In the genomic region with DNA sequence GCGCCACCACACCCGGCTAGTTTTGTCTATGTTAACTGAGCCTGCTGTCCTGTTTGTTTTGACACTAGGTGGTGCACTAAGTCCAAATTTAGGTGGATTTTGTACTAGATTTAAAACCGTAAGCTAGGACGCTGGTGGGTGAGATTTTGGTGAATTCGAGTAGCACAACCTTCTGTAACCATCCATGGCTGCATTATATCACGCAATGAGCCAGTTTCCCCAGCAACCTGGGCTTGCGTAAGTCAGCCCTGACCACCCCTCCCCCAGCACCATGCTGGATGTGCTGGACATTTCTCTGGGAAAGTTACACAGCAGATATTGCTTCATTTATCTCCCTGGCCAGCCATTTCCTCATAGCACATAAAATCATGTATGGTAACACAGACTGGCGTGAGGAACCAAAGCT, we compare ENCODE assay signal across 10 mouse cellular contexts. TPM values are rescaled to one million over a fixed set of nuclear protein-coding genes. Genes with fewer than 3 reads are reported as not detected.
A peak's percentile ranks its signal among the peaks of the same experiment; 100 is the strongest.
DNase-seq lines count a peak whose midpoint lies in the region; ATAC-seq and TF ChIP-seq lines count a peak whose summit lies in the region.
"Had no signal": no experiment of that assay in that cellular context is flagged by ENCODE, and none has a peak within 500 bp of the region (broad histone marks: within the 10 kb centered on the region; RNA-seq: fewer than 3 reads in every experiment).

No protein-coding gene starts in this region.

- H3K27me3 ChIP-seq in kidney, postnatal 0 days (ENCODE audit: insufficient read depth, low read length), result no peaks in the 10 kb centered on the region
- no peaks in the 10 kb centered on the region for H3K27me3 ChIP-seq in embryonic facial prominence, embryonic 10.5 days (replicated peaks; ENCODE audit: low read depth, poor library complexity, severe bottlenecking)

- H3K27ac ChIP-seq in kidney, postnatal 0 days, result no peak overlapping the region
- no peak overlapping the region for H3K27ac ChIP-seq in embryonic facial prominence, embryonic 10.5 days (replicated peaks)

- peak; percentile 28 for DNase-seq in kidney, postnatal 0 days (ENCODE audit: low spot score)
- DNase-seq in kidney, adult 8-10 months, result no peak
- peak; percentile 51 for DNase-seq in R1 (ENCODE audit: low read depth, low spot score)
- DNase-seq in yolk sac, embryonic 10.5 days (ENCODE audit: low spot score), result no peak
- DNase-seq in embryonic facial prominence, embryonic 10.5 days (ENCODE audit: low spot score), result no peak
- DNase-seq in thymus, postnatal 36 days, result no peak
- DNase-seq: cerebellum, postnatal 36 days had no signal

- 68% methylated on average over 8 of the region's 8 CpGs for WGBS in kidney, postnatal 0 days
- 83% methylated on average over 8 of the region's 8 CpGs for WGBS in embryonic facial prominence, embryonic 10.5 days

- H3K9me3 ChIP-seq in kidney, postnatal 0 days (replicated peaks; ENCODE audit: low read length), result no peaks in the 10 kb centered on the region
- no peaks in the 10 kb centered on the region for H3K9me3 ChIP-seq in embryonic facial prominence, embryonic 10.5 days

- no peak overlapping the region for H3K9ac ChIP-seq in kidney, postnatal 0 days (ENCODE audit: low read depth, low read length)

- ATAC-seq in kidney, postnatal 0 days (replicated peaks; ENCODE audit: low FRiP score, low read depth), result no peak
- ATAC-seq in granulocyte monocyte progenitor cell, adult 5-6 weeks (replicated peaks; ENCODE audit: poor library complexity, severe bottlenecking), result peak; percentile 98
- ATAC-seq in megakaryocyte, adult 5-6 weeks (ENCODE audit: poor library complexity, severe bottlenecking), result peak; percentile 85

- H3K4me3 ChIP-seq in kidney, postnatal 0 days (replicated peaks; ENCODE audit: low read depth, low read length), result no peak overlapping the region
- H3K4me3 ChIP-seq in embryonic facial prominence, embryonic 10.5 days, result no peak overlapping the region

- TF ChIP-seq CTCF in kidney, postnatal 0 days (IDR thresholded peaks at IDR 0.05; ENCODE audit: low read depth), result peak; percentile 54

- H3K36me3 ChIP-seq in kidney, postnatal 0 days (ENCODE audit: insufficient read depth, low read length), result no peaks in the 10 kb centered on the region
- H3K36me3 ChIP-seq in embryonic facial prominence, embryonic 10.5 days (replicated peaks), result no peaks in the 10 kb centered on the region

- H3K4me2 ChIP-seq in kidney, postnatal 0 days (ENCODE audit: low read length), result no peak overlapping the region

- no peaks in the 10 kb centered on the region for H3K4me1 ChIP-seq in kidney, postnatal 0 days (replicated peaks; ENCODE audit: insufficient read depth, low read length)
- H3K4me1 ChIP-seq in embryonic facial prominence, embryonic 10.5 days, result no peaks in the 10 kb centered on the region

RNA-seq across cellular contexts. Expression of a gene that starts 24.7 kb away (rescaled TPM):
- polyA plus RNA-seq in kidney, postnatal 0 days (2015; fragmentation: Nextera tagmentation; extraction: Ambion mirVana), result 14.8 and 15.0 TPM in 2 replicates
- total RNA-seq in granulocyte monocyte progenitor cell, adult 5-6 weeks (2014; fragmentation: Nextera tagmentation), result 30.0 and 33.6 TPM in 2 replicates
- 59.4 and 68.3 TPM in 2 replicates for total RNA-seq in granulocyte monocyte progenitor cell, adult 5-6 weeks (2017)
- total RNA-seq in megakaryocyte, adult 5-6 weeks (2015), result 39.9 and 45.5 TPM in 2 replicates
- 55.4 and 56.0 TPM in 2 replicates for total RNA-seq in megakaryocyte, adult 5-6 weeks (2017)
- polyA plus RNA-seq in embryonic facial prominence, embryonic 10.5 days (2016; fragmentation: Nextera tagmentation; extraction: Ambion mirVana), result 7.8 and 8.7 TPM in 2 replicates

RNA-seq across cellular contexts. Expression of a gene that starts 56.3 kb away (rescaled TPM):
- not detected in 2 replicates for polyA plus RNA-seq in kidney, postnatal 0 days (2015; fragmentation: Nextera tagmentation; extraction: Ambion mirVana)
- not detected in 2 replicates for total RNA-seq in granulocyte monocyte progenitor cell, adult 5-6 weeks (2014; fragmentation: Nextera tagmentation)
- not detected in 2 replicates for total RNA-seq in granulocyte monocyte progenitor cell, adult 5-6 weeks (2017)
- not detected in 2 replicates for total RNA-seq in megakaryocyte, adult 5-6 weeks (2015)
- total RNA-seq in megakaryocyte, adult 5-6 weeks (2017), result not detected in 2 replicates
- not detected in 2 replicates for polyA plus RNA-seq in embryonic facial prominence, embryonic 10.5 days (2016; fragmentation: Nextera tagmentation; extraction: Ambion mirVana)
- polyA plus RNA-seq: limb, embryonic 11.5 days had no signal

Comparison
In these comparisons a context has a peak if more than half of its experiments do, and no peak if none do; other contexts are left out.
1. DNase-seq: peak in kidney, postnatal 0 days (single experiment) and R1 (single experiment); none in kidney, adult 8-10 months (0 of 2), yolk sac, embryonic 10.5 days (single experiment), embryonic facial prominence, embryonic 10.5 days (single experiment) and thymus, postnatal 36 days (0 of 2).